Mouse (Mus musculus) G1E (cell line): ENCODE measurements at regions not wholly inside any gene's neighbourhood (a gene's known extent, or its start where the extent isn't known, plus 50 kb on each side); places are given as distances from the start of the nearest gene placed in this dataset.

Source experiments
- CTCF ChIP-seq: IDR thresholded peaks from 2 replicates; pipeline ENCODE4 v1.5.1; 2012; ENCODE audit warnings: low read depth, low read length, inconsistent platforms, mixed read lengths
- GATA1 ChIP-seq: IDR thresholded peaks from 2 replicates; pipeline ENCODE4 v1.6.1; 2012; ENCODE audit warnings: borderline replicate concordance, low read length, inconsistent platforms, mixed read lengths
- GATA2 ChIP-seq: IDR thresholded peaks from 2 replicates; pipeline ENCODE4 v1.6.1; 2012; ENCODE audit warnings: low read depth, low read length, inconsistent platforms, borderline replicate concordance
- POLR2AphosphoS5 ChIP-seq: IDR thresholded peaks from 2 replicates; pipeline ENCODE4 v1.6.1; 2012; ENCODE audit warnings: low read depth, low read length, inconsistent platforms; ENCODE audit not compliant: insufficient replicate concordance
- TAL1 ChIP-seq: conservative IDR thresholded peaks from 2 replicates; pipeline ENCODE4 v1.6.1; 2012; ENCODE audit warnings: low read depth, low read length, inconsistent platforms, mixed read lengths

- TF ChIP-seq CTCF, result no peak
- no peak for TF ChIP-seq TAL1
- TF ChIP-seq GATA1, result no peak
- TF ChIP-seq GATA2, result no peak
- TF ChIP-seq POLR2AphosphoS5, result no peak
These were observed 371.7 kb upstream of the Dynlrb2 start for GRCm38 (mm10) chr8:116133084-116133483.
